Mouse (Mus musculus) thymus, adult 2 months (tissue): ENCODE data around the gene Ebpl.

ENCODE experiments used
- CTCF ChIP-seq: fragments of 200-500 bp; IDR thresholded peaks from 2 replicates; pipeline ENCODE4 v1.5.1; 2012; ENCODE audit warnings: mild to moderate bottlenecking, control low read depth, low read length, moderate library complexity, borderline replicate concordance; ENCODE audit not compliant: control insufficient read depth, poor library complexity, insufficient read depth; ENCODE audit errors: extremely low read depth
- POLR2A ChIP-seq: fragments of 200-500 bp; IDR thresholded peaks from 2 replicates; pipeline ENCODE4 v1.6.1; 2012; ENCODE audit warnings: mild to moderate bottlenecking, low read length, control low read depth, moderate library complexity; ENCODE audit not compliant: control insufficient read depth, poor library complexity, insufficient read depth; ENCODE audit errors: extremely low read depth

- TF ChIP-seq CTCF (peak; percentile 25; the same call in 1 of the 2 replicates), POLR2A (no peak)
These were observed 43.4 kb downstream of the Ebpl start for GRCm38 (mm10) chr14:61316861-61317260.
